Mouse (Mus musculus) urinary bladder, postnatal 14 days (tissue): Measurements from ENCODE around the gene Casz1.

Experiments
- DNase-seq: peaks from one replicate; pipeline ENCODE4 v3.0.0; 2021; ENCODE audit warnings: low spot score

Casz1 gene

DNA sequence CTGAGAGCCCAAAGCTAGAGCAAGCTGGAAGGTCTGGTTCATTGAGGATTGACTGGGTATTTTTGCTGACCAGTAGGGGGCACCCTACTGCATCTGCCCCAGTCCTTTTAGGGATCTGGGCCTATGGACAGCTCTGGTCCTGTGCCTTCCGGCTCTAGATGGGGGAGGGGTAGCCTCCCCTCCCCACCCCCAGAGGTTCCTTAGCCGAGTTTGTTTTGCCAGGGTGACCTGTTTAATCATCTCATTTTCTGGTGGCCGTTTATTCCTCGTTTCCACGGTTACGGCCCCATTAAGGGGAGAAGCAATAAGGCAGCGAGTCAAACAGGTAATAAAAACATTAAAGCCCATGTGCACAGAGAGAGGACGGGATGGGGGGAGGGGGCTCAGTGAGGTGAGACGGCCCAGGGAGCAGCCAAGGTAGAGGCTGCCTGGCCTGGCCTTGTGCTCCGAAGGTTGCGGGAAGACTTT is 104.0 kb downstream of the Casz1 start:
- DNase-seq = no peak

DNA sequence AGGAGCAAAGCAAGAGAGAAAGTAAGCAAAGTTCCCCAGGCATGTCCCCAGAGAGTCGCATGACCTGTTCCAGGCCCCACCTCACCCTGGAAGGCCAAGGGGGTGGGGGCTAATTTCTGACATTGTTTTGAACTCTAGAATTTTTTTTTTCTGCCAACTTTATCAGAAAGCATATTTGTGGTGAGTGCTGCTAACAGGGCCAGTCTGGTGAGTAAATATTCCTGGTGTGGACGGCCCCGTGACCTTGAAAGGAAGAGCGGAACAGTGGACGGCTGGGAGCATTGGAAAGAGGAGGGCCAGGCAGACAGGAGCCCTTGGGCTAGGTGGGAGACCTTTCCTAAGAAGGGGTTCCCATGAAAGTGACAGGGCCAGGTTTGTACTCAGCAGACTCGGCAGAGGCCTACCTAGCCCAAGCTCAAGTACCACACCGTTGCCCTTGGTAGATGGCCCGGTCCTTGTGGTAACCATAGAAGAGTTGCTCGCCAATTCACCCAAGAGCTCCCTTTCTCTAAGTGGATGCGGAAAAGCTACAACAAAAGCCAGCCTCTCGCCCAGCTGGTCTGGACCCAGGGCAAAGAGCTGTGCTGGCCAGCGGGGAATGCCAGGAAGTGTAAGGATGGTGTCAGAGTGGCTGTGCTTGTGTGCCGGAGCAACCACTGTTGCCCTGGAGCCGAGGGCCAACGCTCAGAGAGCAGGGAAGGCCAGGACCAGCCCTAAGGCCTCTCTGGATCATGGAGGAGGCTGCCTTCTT is 104.7 kb downstream of the Casz1 start:
- DNase-seq = no peak

DNA sequence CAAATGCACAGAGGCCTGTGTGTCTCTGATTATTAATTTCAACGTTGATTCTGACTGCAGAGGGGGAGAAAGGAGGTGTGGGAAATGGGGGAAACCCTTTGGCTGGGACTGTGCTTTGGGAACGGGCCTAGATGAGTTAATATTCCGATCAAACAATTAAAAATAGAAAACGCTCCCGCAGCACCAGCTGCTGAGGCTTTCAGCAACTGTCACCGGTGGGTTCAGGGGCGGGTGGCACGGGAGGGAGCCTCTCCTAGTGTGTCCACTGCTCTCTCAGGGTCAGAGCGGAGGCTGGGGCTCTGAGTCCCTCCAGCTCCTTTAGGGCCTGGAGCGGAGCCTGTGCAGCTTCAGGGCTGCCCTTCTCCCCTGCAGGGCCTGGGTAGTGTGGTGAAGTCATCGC is 105.3 kb downstream of the Casz1 start:
- no peak for DNase-seq

DNA sequence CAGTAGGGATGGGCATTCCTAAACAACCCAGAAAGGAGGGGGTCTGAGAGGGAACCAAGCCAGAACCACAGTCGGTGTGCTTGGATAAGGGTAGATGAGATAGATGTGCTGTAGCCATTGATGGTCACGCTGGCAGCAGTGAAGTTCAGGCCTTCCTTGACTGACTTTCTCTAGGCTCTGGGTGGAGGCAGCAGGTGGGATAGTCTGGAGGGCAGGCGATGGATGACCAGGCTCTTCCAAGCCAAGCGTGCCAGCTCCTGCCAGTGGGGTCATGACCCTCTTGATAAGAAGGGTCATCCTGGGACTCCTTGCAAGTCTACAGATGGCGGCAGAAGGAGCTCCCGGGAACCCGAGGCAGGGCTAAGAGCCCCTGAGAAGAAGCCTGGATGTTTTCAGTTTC is 107.9 kb downstream of the Casz1 start:
- no peak for DNase-seq

DNA sequence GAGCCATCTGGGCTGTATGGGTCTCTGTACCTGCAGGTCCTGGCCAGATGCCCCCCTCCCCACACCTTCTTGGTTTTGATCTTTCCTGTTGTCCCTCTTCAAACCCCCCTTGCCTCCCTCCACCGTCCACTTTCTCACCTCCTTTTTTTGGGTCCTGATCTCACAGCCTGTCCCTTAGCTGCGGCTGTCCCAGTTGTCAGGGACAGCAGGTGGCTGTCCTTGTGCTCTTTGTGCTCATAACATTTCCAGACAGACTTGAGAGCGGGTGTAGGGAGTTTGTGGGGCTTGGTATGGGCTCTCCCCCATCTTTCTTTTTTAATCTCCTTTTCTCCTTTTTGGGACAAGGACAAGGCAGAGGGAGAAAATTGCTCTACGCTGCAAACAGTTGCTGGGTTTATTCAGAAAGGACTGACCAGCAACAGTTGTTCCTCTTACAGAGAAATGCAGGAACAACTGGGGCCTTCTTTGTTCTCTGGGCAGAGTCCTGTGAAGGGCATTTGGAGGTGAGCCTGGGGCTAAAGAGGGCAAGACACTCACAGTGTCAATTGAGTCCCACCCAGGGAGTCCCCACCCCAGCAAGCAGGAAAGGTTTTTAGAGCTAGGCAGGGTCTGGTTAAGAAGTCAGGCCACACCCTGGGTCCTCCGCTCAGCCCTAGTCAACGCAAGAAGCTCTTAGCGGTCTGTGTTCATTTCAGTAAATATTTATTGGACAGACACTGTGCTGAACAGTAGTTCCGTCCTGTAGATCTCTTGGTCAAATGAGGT is 108.8 kb downstream of the Casz1 start:
- no peak for DNase-seq

DNA sequence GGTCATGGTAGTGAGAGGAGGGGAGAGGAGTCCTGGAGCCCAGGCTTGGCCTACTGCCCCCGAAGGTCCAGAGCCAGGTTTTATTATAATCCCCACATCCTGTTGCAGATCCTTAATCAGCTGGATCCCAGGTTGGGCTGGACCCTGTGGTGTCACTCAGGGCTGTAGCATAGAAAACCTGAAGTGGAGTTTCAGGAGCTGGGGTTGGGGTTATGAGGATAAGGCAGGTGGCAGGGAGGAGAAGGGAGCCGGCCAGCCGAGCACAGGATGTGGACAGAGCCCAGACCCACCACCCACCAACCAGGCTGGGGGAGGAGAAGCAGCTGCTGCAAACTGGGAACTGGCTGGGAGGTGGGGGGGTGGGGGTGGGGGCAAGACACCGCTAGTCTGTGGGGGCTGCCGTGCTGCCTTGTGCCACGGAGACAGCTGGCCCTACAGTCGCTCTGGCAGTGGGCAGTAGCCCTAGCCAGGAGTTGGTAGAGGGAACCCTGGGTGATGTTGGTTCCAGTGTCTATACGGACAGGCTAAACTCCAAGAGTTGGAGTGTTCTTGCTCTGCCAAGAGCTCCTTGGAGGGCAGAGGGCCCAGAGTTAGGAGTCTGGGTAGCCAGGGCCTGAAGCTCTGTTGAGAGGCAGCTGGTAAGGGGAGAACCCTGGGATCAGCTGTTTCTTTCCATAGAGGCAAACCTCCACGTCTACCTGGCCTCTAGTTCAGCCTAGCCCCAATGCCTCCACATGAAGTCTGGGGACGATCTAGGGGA is 110.8 kb downstream of the Casz1 start:
- DNase-seq = peak; percentile 70

DNA sequence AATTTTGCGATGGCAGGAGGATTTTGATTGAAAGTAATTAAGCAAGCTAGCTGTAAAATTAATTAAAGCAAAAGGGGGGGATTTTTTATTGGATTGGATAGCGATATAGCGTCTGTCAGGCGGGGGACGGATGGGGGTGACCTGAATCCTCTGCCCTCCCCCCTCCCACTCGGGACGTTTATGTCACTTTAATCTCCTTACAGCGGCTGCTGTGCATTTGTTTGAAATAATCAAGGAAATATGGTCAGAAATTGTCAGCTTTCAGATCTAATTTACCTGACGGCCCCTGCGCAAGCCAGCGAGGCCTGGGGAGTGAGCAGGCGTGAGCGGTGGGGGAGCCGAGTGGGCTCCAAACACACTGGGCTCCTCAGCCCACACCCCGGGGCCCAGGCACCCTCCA is 111.6 kb downstream of the Casz1 start:
- DNase-seq = no peak

DNA sequence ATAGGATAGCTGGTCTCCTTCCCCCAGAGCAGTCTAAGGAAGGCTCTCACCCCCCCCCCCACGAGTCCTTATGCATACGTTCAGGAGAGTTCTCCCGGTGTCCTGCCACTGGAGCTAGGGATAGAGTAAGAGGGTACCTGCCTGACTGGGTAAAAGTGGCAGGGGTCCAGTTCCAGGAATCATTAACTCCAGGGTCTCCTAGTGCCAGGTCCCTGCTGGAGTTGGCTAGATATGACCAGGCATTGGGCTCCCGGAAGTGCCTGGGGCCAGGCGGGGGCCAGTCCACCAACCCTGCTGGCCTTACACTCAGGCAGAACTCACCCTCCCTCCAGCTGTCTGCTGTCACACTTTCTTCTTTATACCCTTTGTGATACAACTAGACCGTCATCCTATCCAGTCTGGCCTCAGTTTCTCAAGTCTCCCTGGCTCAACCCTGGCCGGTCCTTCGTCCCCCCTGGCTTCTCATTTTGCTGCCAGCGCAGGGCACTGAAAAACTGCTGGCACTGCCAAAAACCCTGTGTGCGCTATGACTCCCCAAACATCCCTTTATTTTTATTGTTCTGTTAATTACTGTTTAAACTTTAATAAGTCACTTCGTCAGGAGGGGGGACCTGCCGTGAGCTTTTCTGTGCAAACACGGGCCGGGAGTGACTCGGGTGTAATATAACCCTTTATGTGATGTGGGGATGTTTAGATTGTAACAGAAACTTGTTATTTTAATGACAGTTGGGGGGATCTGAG is 114.6 kb downstream of the Casz1 start:
- no peak for DNase-seq

DNA sequence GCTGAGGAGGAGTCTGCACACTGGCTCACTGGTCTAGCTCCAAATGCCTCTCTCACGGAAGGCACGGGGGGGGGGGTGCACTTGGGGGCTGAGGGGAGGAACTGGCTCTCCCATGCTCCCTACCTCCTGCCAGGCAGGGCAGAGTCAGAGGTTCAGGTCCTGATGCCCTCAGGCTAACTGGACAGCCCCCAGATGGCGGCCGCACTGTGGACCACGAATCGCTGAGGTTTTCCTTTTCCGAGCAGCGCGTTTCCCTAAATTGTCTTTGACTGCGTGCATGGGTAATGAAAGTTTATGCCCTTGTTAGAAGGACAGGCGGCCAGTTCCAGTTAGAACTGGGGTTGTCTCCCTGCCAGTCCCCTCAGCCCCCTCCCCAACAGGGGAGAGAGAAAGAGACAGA is 116.4 kb downstream of the Casz1 start:
- DNase-seq = no peak

DNA sequence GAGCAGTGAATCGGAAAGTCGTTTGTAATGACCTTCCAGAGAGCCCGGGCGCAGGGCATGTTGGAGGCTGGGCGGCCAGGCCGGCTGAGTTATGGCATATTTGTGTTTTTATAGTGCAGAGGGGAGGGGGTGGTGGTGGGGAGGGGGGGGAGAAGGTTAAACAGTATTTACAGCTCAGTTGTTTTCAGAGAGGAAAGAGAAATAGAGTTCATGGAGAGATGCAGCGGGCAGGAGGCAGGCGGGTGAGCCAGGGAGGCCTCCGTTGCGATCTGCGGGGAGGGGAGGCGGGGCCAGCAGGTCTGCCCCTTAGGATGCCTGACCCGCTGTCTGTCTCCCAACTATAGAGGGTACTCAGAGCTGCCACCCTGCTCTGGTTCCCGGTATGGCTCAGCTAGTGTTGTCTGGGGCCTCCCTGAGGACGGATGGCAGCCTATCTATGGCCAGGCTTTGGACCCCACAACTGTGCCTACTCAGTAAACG is 118.0 kb downstream of the Casz1 start:
- DNase-seq = no peak

DNA sequence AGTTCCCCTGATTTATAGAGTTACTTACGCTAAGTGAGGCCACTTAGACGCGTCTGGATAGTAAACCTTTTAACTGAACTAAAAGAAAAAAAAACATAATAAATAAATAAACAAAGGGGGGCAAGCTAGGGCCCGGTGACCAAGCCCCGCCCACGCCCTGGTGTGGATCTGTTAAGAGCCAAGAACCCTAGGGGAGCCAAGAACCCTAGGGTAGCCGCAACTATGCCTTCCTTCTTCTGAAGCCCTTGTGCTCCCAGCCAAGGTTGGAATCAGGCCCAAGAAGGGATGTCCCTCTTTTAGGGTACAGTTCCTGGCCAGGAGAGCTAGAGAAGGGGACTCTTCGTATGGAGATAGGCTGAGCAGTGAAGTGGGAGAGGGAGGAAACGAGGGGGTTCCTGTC is 119.2 kb downstream of the Casz1 start:
- no peak for DNase-seq

DNA sequence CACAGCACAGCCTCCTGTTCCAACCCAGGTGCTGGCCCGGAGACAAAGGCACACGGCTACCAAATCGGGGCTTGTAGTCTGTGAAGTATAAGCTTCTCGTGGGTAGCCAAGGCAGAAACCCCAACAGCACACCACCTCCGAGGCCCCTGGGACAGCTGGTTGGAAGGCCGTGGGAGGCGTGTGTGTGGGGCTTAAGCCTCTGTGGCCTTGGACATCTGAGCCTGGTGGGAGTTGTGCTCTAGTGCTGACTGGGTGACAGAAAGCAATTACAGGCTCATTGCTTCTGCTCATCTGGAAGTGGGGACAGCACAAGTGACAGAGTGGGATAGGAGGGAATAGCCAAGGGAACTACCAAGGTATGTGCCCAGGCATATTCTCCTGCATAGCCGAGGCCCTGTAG is 119.7 kb downstream of the Casz1 start:
- DNase-seq = no peak

DNA sequence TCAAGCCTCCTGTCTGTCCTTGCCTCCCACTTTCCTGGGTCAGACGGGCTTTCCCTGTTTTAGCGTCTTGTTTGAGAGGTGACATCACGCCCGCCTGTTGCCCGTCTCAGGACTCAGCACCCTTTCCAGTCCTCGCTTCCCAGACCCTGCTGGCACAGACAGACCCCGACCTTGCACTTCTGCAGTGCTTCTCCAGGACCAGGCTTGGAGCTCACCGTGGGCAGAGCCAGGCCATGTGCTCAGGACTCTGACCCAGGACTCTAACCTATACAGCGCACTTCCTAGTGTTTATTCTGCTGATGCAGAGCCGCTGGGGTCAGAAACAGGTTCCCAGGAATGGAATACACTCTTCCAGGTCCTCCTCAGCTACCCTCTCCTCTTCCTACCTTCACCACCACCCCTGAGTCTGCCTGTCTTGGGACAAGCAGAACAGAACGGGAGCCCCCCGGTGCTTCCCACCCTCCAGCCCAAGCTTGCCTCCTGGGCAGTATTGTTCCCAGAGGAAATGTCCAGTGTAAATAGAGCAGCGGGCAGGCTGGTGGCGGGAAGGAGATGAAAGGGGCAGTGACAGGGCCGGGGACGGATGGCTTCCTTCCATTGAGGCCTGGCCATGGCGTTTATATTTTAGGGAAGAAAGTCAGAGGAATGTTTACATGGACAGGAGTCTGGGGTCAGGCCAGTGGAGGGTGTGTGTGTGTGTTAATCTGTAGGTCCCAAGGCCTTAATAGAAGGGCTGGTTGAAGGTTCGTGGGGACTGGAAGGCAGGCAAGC is 121.5 kb downstream of the Casz1 start:
- DNase-seq = no peak

DNA sequence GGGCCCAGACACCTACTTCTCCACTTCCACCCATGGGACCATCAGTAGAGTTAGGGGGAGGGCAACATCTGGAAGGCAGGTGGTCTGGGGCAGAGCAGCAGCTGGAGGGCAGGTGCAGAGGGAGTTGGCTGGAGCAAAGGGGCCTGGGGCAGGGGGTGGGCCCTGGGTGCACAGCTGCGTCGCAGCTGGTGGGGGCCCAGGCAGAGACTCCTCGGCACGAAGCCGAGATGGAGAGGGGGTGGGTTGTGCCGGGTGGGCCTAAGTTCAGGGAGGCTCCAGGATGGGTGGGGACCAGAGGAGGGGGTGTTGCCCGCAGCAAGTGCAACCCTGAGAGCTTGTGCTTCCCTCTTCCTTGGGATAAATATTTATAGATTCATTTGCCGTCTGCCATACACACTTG is 122.2 kb downstream of the Casz1 start:
- no peak for DNase-seq

DNA sequence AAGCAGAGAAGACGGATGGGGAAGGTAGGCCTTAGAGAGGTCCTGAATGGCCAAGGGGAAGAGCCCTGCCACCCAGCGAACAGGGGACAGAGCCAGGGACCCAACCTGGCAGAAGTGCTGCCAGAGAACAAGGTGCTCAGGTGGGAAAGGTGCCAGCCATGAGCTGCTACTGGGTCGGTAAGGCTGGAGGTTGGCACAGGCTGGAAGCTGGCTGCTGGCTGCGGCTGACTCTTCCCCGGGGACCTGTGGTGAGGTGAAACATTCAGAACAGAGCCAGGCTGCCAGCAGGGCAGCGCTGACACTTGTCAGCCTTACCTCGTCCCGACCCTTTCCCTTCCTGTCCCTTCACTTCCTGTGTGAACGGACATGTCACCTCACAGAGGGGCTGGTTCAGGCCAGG is 124.1 kb downstream of the Casz1 start:
- peak; percentile 50 for DNase-seq

DNA sequence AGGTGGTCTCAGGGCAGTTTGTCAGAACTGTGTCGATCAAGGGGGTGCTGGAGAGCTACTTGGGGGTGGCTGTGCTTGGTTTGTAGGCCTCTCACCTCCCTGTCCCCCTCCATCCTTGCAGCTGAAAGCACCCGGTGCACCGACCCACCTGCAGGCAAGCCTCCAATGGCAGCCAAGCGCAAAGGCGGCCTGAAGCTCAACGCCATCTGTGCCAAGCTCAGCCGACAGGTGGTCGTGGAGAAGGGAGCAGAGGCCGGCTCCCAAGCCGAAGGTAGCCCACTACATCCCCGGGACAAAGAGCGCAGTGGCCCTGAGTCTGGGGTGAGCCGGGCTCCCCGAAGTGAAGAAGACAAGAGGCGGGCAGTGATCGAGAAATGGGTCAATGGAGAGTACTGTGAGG is 124.6 kb downstream of the Casz1 start:
- no peak for DNase-seq

DNA sequence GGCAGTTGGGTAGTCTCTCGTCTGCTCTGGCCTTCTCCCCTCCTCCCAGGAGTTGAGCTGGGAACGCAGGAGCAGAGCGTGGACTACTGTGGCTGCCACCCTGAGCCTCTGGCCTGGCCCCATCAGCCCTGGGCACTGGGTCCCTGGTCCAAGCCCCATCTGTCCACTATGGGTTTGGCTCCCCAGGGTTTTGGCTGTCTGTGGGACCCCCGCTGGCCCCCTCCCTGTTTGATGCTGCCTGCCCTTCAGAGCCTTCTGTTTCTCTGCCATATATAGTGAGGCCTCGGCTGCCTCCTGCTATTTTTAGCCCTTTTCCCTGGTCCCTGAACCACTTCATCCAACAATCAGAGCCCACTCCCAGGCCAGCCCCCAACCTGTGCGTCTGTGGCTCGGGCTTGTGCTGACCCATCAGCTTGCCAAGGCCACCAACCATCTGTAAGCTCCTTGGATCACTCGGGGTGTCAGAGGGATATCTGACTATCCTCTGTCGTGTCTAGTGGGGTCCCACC is 126.5 kb downstream of the Casz1 start:
- no peak for DNase-seq

DNA sequence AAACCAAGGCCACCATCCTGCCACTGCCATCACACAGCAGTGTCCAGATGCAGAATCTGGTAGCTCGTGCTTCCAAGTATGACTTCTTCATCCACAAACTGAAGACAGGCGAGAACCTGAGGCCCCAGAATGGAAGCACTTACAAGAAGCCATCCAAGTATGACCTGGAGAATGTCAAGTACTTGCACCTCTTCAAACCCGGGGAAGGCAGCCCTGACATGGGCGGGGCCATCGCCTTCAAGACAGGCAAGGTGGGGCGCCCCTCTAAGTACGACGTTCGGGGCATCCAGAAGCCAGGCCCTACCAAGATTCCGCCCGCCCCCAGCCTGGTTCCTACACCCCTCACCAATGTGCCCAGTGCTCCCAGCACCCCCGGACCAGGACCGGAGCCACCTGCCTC is 128.9 kb downstream of the Casz1 start:
- no peak for DNase-seq

DNA sequence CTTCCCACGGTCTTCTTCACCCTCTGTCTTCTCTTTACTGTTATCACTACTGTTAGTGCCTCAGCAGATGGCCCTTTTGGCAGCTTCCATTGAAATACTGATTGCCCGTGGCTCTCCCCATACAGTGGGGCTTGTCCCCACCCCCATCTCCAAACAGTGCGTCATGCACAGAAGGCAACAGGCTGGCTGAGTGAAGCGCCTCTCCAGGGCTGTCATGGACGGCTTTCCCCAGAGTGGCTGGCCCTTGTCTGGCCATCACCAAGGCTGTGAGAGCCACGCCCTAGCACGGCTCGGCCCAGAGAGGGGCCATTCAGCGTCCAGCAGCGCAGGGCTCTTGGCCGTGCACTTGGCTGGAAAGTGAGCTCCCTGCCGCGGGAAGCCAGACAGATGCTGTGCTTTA is 131.0 kb downstream of the Casz1 start:
- DNase-seq = peak; percentile 64

DNA sequence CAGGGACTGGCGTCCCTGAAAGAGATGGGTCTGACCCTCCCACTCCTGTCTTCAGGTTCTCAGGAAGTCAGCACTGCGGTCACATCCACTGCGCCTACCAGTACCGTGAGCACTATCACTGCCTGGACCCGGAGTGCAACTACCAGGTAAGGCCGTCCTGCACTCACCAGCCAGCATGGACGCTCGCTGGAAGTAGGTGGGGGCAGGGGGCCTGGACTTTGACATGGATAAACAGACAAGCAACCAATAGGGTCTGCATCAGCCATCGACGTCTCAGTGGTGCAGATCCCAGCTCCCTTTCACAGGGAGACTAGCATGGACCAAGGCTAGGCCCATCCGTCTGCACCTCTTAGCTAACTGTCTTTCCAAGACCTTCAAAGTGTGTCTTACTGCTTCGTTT is 131.9 kb downstream of the Casz1 start:
- DNase-seq = no peak

DNA sequence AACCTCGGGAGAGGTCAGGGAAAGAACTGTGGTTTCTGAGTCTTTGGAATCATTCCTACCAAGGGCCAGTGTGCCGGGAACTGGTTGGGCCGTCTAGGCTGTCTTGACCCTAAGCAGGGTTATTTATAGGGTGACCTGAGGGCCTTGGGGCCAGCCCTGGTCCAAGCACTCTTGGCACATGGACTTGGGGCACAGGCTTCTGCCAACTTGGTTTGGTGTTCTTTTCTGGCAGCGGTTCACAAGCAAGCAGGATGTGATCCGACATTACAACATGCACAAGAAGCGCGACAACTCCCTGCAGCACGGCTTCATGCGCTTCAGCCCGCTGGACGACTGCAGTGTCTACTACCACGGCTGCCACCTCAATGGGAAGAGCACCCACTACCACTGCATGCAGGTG is 132.5 kb downstream of the Casz1 start:
- no peak for DNase-seq
